Mouse (Mus musculus): ENCODE measurements around the gene Mfrp. TPM values are rescaled to one million over a fixed set of nuclear protein-coding genes. Genes with fewer than 3 reads are reported as not detected.
A peak's percentile ranks its signal among the peaks of the same experiment; 100 is the strongest.

Mfrp gene
- polyA plus RNA-seq, 1 experiment from 2014 or later = 0.07 TPM

DNA sequence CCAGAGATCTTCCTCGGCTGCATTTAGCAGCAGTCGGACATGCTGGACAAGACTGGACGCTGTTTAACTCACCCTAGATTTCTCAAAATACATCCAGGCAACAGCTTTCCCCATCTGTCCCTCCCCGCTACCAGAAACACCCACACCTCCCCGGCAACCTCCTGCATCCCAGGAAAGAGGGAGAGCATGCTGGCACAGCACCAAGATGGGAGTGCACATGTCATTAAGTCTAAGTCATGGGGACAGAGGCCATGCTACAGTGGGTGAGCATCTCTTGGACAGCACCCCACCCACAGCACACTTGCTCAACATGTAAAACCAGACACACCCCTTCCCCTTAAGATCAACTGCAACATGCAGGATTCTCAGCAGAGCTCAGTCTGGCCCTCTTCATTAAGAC, 20.6 kb upstream of the Mfrp start:
- Histone ChIP-seq H3K9me3 (replicated peaks) (no peaks in the 10 kb centered on the region), H3K27ac (replicated peaks) (no peak overlapping the region), H3K4me1 (peaks cover 67% of the 10 kb centered on the region), H3K27me3 (ENCODE audit: low read depth, poor library complexity, severe bottlenecking) (peaks cover 92% of the 10 kb centered on the region), H3K36me3 (0 out of 2 replicates have a peak, but pooled peaks cover 2% of the 10 kb centered on the region), H3K4me3 (no peak overlapping the region)
- WGBS = 89% methylated on average over 5 of the region's 5 CpGs
- no peak for DNase-seq (ENCODE audit: low spot score)

GRCm38 (mm10) chr9:44081581-44081980, 19.9 kb upstream of the Mfrp start:
- Histone ChIP-seq H3K9me3 (replicated peaks) (no peaks in the 10 kb centered on the region), H3K27ac (replicated peaks) (no peak overlapping the region), H3K36me3 (no peaks in the 10 kb centered on the region), H3K4me1 (peaks cover 67% of the 10 kb centered on the region), H3K27me3 (ENCODE audit: low read depth, poor library complexity, severe bottlenecking) (peaks cover 93% of the 10 kb centered on the region), H3K4me3 (no peak overlapping the region)
- no peak for DNase-seq (ENCODE audit: low spot score)
- 85% methylated on average over 5 of the region's 5 CpGs for WGBS

GRCm38 (mm10) chr9:44082266-44082665, 19.3 kb upstream of the Mfrp start:
- Histone ChIP-seq H3K27ac (replicated peaks) (no peak overlapping the region), H3K27me3 (ENCODE audit: low read depth, poor library complexity, severe bottlenecking) (peaks cover 98% of the 10 kb centered on the region)

GRCm38 (mm10) chr9:44083392-44084121, 18.0 kb upstream of the Mfrp start:
- 9% methylated on average over 23 of the region's 23 CpGs for WGBS
- peaks cover 98% of the 10 kb centered on the region for H3K27me3 ChIP-seq (ENCODE audit: low read depth, poor library complexity, severe bottlenecking)
- no peak overlapping the region for H3K27ac ChIP-seq (replicated peaks)
- H3K36me3 ChIP-seq = no peaks in the 10 kb centered on the region
- H3K4me1 ChIP-seq = peaks cover 66% of the 10 kb centered on the region
- no peak for DNase-seq (ENCODE audit: low spot score)
- H3K4me3 ChIP-seq = peak overlapping the region; percentile 76
- no peaks in the 10 kb centered on the region for H3K9me3 ChIP-seq (replicated peaks)

More at GRCm38 (mm10) chr9:44082266-44082665, 19.3 kb upstream of the Mfrp start:
- DNase-seq (ENCODE audit: low spot score) = no peak
- WGBS = 95% methylated on average over 5 of the region's 5 CpGs
- Histone ChIP-seq H3K9me3 (replicated peaks) (no peaks in the 10 kb centered on the region), H3K4me1 (peaks cover 65% of the 10 kb centered on the region), H3K36me3 (no peaks in the 10 kb centered on the region), H3K4me3 (no peak overlapping the region)

DNA sequence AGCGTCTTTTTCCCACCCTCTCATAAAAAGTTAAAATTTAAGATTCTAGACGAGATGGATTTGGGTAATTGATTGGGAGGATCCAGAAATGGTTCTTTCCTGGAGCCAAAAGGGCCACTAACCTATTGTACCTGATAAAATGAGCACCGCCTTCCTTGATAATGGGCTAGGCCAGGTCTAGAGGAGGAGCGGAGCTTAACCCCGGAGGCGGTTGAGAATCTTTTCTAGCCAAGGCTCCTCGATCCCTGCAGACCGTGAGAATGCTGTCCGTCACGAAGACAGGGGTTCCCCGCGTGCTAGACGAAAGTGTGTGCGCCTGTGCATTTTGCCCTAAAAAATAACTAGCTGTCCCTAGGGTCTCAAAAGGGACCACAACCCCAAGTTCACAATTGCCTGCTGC, 17.3 kb upstream of the Mfrp start:
- under 1% methylated on average over 14 of the region's 14 CpGs for WGBS
- H3K36me3 ChIP-seq = no peaks in the 10 kb centered on the region
- DNase-seq (ENCODE audit: low spot score) = no peak
- H3K4me3 ChIP-seq = peak overlapping the region; percentile 76
- H3K27me3 ChIP-seq (ENCODE audit: low read depth, poor library complexity, severe bottlenecking) = peaks cover 98% of the 10 kb centered on the region
- no peaks in the 10 kb centered on the region for H3K9me3 ChIP-seq (replicated peaks)
- peaks cover 60% of the 10 kb centered on the region for H3K4me1 ChIP-seq
- H3K27ac ChIP-seq (replicated peaks) = peak overlapping the region; percentile 85

- DNase-seq (ENCODE audit: low spot score) = peak; percentile 93
- Histone ChIP-seq H3K9me3 (replicated peaks) (no peaks in the 10 kb centered on the region), H3K36me3 (no peaks in the 10 kb centered on the region), H3K4me1 (peaks cover 54% of the 10 kb centered on the region), H3K27ac (replicated peaks) (peak overlapping the region; percentile 85), H3K4me3 (peak overlapping the region; percentile 76), H3K27me3 (ENCODE audit: low read depth, poor library complexity, severe bottlenecking) (peaks cover 98% of the 10 kb centered on the region)
- under 1% methylated on average over 62 of the region's 62 CpGs for WGBS
These were observed 16.8 kb upstream of the Mfrp start for GRCm38 (mm10) chr9:44084659-44085229.

- no peak for DNase-seq (ENCODE audit: low spot score)
- 3% methylated on average over 10 of the region's 10 CpGs for WGBS
- Histone ChIP-seq H3K9me3 (replicated peaks) (no peaks in the 10 kb centered on the region), H3K4me3 (peak overlapping the region; percentile 76), H3K27ac (replicated peaks) (peak overlapping the region; percentile 85), H3K27me3 (ENCODE audit: low read depth, poor library complexity, severe bottlenecking) (peaks cover 97% of the 10 kb centered on the region), H3K4me1 (peaks cover 50% of the 10 kb centered on the region), H3K36me3 (no peaks in the 10 kb centered on the region)
These were observed 16.3 kb upstream of the Mfrp start for GRCm38 (mm10) chr9:44085276-44085675.

- no peaks in the 10 kb centered on the region for H3K9me3 ChIP-seq (replicated peaks)
- WGBS = 68% methylated on average over 15 of the region's 15 CpGs
- H3K27ac ChIP-seq (replicated peaks) = no peak overlapping the region
- peaks cover 5% of the 10 kb centered on the region for H3K36me3 ChIP-seq
- peak overlapping the region; percentile 76 for H3K4me3 ChIP-seq
- DNase-seq (ENCODE audit: low spot score) = no peak
- peaks cover 90% of the 10 kb centered on the region for H3K27me3 ChIP-seq (ENCODE audit: low read depth, poor library complexity, severe bottlenecking)
- peaks cover 50% of the 10 kb centered on the region for H3K4me1 ChIP-seq
These were observed 15.5 kb upstream of the Mfrp start for GRCm38 (mm10) chr9:44085741-44086665.

GRCm38 (mm10) chr9:44086960-44087359, 14.6 kb upstream of the Mfrp start:
- no peaks in the 10 kb centered on the region for H3K9me3 ChIP-seq (replicated peaks)
- no peak for DNase-seq (ENCODE audit: low spot score)
- peaks cover 50% of the 10 kb centered on the region for H3K4me1 ChIP-seq
- H3K27me3 ChIP-seq (ENCODE audit: low read depth, poor library complexity, severe bottlenecking) = peaks cover 80% of the 10 kb centered on the region
- 44% methylated on average over 10 of the region's 10 CpGs for WGBS
- no peak overlapping the region for H3K27ac ChIP-seq (replicated peaks)
- no peak overlapping the region for H3K4me3 ChIP-seq
- peaks cover 15% of the 10 kb centered on the region for H3K36me3 ChIP-seq

DNA sequence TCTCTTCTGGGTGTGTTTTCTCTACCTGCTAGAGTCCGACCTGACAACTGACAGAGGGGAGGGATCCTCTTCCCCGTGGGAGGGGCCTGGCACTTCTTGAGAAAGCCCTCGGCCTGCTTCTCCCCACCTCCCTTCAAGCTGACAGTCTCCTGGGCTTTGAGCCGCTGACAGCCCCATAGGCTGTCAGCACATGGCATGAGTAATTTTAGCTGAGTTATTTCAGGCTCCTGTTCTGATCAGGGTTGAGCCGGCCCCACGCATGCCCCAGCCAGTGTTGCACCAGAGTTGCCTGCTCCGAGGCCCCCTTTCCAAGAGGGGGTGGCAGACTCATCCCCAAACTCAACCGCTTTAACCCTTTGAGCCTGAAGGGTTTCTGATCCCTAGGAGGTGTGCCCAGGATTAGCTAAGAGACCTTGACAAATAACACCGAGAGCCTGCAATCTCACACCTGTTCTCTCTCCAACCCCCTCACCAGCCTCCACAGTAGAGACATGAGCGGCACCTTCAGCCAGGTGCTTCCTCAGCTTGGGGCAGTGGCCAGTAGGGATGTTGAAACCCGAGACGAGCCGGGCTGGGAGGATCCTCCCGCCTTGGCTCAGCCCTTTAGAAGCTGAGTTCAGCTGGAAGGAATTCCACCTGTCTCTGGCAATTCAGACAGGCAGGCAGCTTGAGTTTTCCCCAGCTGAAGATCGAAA, 13.6 kb upstream of the Mfrp start:
- H3K27me3 ChIP-seq (ENCODE audit: low read depth, poor library complexity, severe bottlenecking) = peaks cover 71% of the 10 kb centered on the region
- peaks cover 50% of the 10 kb centered on the region for H3K4me1 ChIP-seq
- no peak for DNase-seq (ENCODE audit: low spot score)
- H3K9me3 ChIP-seq (replicated peaks) = no peaks in the 10 kb centered on the region
- WGBS = 10% methylated on average over 15 of the region's 15 CpGs
- H3K36me3 ChIP-seq = peaks cover 24% of the 10 kb centered on the region
- H3K27ac ChIP-seq (replicated peaks) = no peak overlapping the region
- H3K4me3 ChIP-seq = no peak overlapping the region

DNA sequence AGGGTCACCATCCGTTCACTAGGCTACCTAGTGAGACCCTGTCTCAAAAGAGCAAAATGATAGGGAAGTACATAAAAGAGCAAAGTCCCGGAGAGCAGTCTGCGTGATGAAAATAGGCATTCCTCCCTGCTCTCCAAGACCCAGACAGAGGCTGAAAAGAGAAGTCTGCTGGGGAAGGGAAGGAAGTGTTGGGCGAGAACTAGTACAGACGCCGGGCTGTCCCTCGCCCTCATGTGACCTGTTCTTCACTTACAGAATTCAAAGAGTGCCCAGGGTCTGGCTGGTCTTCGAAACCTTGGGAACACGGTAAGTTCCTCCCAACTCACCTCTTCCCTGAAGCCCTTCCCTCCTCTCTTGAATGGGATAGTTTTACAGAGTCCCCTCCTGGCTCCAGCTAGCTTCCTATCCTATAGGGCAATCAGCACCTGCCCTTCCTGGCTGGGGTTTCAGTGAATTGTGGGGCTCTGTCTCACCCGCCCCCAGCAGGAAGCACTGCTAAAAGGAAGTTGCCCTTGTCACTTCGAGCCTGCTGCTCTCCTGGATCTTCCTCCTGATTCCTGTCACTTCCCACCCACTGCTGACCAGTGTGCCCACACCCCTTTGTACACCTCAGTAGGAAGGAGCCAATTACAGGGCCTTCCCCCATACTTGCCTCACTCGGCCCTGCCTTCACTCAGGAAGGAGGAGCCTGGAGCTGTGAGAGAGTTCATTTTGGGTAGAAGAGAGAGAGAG, 12.5 kb upstream of the Mfrp start:
- H3K9me3 ChIP-seq (replicated peaks) = no peaks in the 10 kb centered on the region
- H3K27me3 ChIP-seq (ENCODE audit: low read depth, poor library complexity, severe bottlenecking) = peaks cover 59% of the 10 kb centered on the region
- peaks cover 31% of the 10 kb centered on the region for H3K36me3 ChIP-seq
- H3K4me3 ChIP-seq = no peak overlapping the region
- no peak for DNase-seq (ENCODE audit: low spot score)
- 67% methylated on average over 12 of the region's 12 CpGs for WGBS
- no peak overlapping the region for H3K27ac ChIP-seq (replicated peaks)
- peaks cover 43% of the 10 kb centered on the region for H3K4me1 ChIP-seq

All from midbrain, embryonic 10.5 days (tissue).